Mouse (Mus musculus) heart, embryonic 13.5 days (tissue): ENCODE measurements around the gene Strip1. TPM values are rescaled to one million over a fixed set of nuclear protein-coding genes. Genes with fewer than 3 reads are reported as not detected.

Source experiments
- ATAC-seq: fragments of 200-750 bp; cut with Nextera tagmentation; 2 replicates; pipeline ENCODE4 v1.8.0; 2017; ENCODE audit warnings: moderate TSS enrichment; ENCODE audit not compliant: insufficient number of reproducible peaks, low FRiP score, low TSS enrichment; ENCODE audit errors: extremely low read depth
- H3K27ac ChIP-seq: fragments of 300-500 bp; sonication (generic); replicated peaks from 2 replicates; pipeline ENCODE4 v1.5.1; 2015; ENCODE audit warnings: moderate library complexity, mild to moderate bottlenecking, inconsistent platforms
- H3K27me3 ChIP-seq: fragments of 300-500 bp; sonication (generic); replicated peaks from 2 replicates; pipeline ENCODE4 v1.6.1; 2015; ENCODE audit warnings: mild to moderate bottlenecking, inconsistent platforms
- H3K36me3 ChIP-seq: fragments of 300-500 bp; sonication (generic); 2 replicates; pipeline ENCODE4 v1.6.1; 2015; ENCODE audit warnings: mild to moderate bottlenecking, inconsistent platforms
- H3K4me1 ChIP-seq: fragments of 300-500 bp; sonication (generic); 2 replicates; pipeline ENCODE4 v1.6.1; 2015; ENCODE audit warnings: inconsistent platforms
- H3K4me2 ChIP-seq: fragments of 300-500 bp; sonication (generic); 2 replicates; pipeline ENCODE4 v1.6.1; 2015; ENCODE audit warnings: inconsistent platforms, mild to moderate bottlenecking, moderate library complexity
- H3K4me3 ChIP-seq: fragments of 300-500 bp; sonication (generic); 2 replicates; pipeline ENCODE4 v1.5.1; 2015; ENCODE audit warnings: moderate library complexity, mild to moderate bottlenecking, inconsistent platforms
- H3K9ac ChIP-seq: fragments of 300-500 bp; sonication (generic); 2 replicates; pipeline ENCODE4 v1.6.1; 2015; ENCODE audit warnings: inconsistent platforms, mild to moderate bottlenecking, moderate library complexity
- H3K9me3 ChIP-seq: fragments of 300-500 bp; sonication (generic); 2 replicates; pipeline ENCODE4 v1.6.1; 2016; ENCODE audit warnings: inconsistent platforms
- WGBS: fragments of 180-500 bp; shearing (Covaris S2); methylation state at CpG from one replicate; pipeline ENCODE4 v1.1.7; 2015; ENCODE audit warnings: mixed read lengths; 5-methylcytosine and 5-hydroxymethylcytosine counted together
- polyA plus RNA-seq: library from polyadenylated mRNA; unstranded; fragments of >200 nt; fragmentation: Nextera tagmentation; extraction: Ambion mirVana; gene quantifications from 2 replicates; pipeline ENCODE4 v1.2.1, GENCODE M21; 2015

Gene Strip1
- polyA plus RNA-seq, 1 experiment from 2014 or later: 36.3 TPM

DNA sequence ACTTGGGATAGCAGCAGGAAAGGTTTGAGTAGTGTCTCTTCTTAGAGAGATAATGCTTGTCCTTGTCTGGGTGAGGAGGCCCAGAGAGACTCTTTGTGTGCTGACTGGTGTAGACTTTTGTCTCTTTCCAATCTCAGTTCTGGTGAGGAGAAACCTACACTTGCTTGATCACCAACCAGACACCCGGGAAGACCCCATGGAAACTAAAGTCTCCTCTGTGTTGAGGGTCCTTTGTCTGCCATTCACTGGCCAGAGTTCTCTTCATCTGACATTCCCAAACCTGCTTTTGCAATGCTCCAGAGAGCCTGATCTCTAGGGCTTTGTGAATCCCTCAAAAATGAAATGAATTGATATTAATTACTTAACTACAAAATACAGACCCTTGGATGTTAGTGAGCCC, 47.6 kb downstream of the Strip1 start:
- Histone ChIP-seq H3K4me2 (no peak overlapping the region), H3K27me3 (peaks cover 98% of the 10 kb centered on the region), H3K9ac (no peak overlapping the region), H3K9me3 (no peaks in the 10 kb centered on the region), H3K4me1 (peaks cover 22% of the 10 kb centered on the region), H3K36me3 (no peaks in the 10 kb centered on the region), H3K4me3 (no peak overlapping the region), H3K27ac (no peak overlapping the region)
- WGBS: 18% methylated on average over 1 of the region's 1 CpGs
- ATAC-seq: no peak

DNA sequence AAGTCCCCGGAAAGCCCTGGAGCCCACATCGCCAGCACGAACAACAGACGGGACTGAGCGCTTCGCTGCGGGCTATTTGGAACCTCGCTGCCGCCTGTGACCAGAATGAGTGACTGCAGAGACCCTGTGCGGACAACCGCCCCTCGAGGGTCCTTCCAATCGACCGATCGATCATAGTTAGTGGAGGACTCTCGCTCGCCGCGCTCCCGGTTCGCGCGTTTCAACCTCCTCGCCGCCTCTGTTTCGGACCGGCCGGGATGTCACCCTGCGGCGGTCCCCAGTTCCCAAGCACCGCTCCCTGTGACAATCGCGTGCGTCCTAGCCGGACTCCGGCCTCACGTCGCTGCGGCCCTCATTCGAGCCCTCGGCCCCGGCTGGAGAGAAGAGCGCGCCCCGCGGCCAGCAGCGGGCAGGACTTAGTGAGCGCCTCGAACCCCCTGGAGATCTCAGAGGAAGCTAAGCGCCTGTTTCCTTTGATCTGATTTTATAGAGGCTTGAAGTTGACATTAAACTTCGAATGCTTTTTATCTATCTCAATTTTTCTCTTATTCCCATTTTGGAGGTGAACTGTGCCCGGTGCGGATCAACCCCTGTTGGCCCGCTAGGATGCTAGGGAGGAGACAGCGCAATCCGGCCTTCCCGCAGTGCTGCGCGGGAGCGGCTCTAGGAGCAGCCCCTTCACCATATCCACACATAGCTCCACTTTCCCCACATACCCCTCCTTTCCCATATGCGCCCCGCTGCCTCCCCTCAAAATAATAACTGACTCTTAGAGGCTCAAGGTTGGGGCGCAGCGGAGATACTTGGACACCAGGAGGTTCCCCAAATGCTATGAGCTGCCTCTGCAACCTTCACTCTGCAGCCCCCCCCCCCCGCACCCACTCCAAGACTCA, 48.4 kb downstream of the Strip1 start:
- WGBS: 1% methylated on average over 65 of the region's 65 CpGs
- Histone ChIP-seq H3K36me3 (no peaks in the 10 kb centered on the region), H3K27ac (no peak overlapping the region), H3K9me3 (no peaks in the 10 kb centered on the region), H3K4me3 (peak overlapping the region; percentile 50), H3K4me2 (peak overlapping the region; percentile 79), H3K4me1 (peaks cover 22% of the 10 kb centered on the region), H3K9ac (peak overlapping the region; percentile 67), H3K27me3 (peaks cover 97% of the 10 kb centered on the region)
- no peak for ATAC-seq

GRCm38 (mm10) chr3:107582130-107582874, 49.2 kb downstream of the Strip1 start:
- H3K4me2 ChIP-seq: peak overlapping the region; percentile 79
- no peak for ATAC-seq
- 3% methylated on average over 18 of the region's 18 CpGs for WGBS
- H3K27me3 ChIP-seq: peaks cover 89% of the 10 kb centered on the region
- H3K4me1 ChIP-seq: peaks cover 29% of the 10 kb centered on the region
- no peak overlapping the region for H3K27ac ChIP-seq
- H3K36me3 ChIP-seq: no peaks in the 10 kb centered on the region
- H3K9me3 ChIP-seq: no peaks in the 10 kb centered on the region
- H3K9ac ChIP-seq: peak overlapping the region; percentile 67
- H3K4me3 ChIP-seq: peak overlapping the region; percentile 50

GRCm38 (mm10) chr3:107581103-107582010, 50.1 kb downstream of the Strip1 start:
- 14% methylated on average over 15 of the region's 15 CpGs for WGBS

DNA sequence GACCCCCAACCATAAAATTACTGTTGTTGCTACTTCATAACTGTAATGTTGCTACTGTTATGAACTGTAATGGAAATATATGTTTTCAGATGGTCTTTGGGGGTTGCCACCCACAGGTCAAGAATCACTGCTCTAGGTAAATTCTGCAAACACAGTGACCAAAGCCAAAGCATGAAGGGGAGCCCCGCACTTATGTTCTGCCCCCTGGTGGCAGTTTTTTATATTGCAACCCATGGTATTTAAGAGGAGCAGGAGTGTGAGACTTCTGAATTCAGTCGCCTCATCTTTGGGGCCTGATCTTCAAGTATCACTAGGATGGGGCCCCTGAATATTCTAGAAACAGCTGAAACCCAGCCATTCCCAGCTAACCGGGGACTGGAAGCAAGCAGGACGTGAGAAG, 52.0 kb downstream of the Strip1 start:
- no peak overlapping the region for H3K9ac ChIP-seq
- no peak overlapping the region for H3K4me2 ChIP-seq
- no peaks in the 10 kb centered on the region for H3K9me3 ChIP-seq
- peaks cover 60% of the 10 kb centered on the region for H3K27me3 ChIP-seq
- H3K4me1 ChIP-seq: peaks cover 18% of the 10 kb centered on the region
- ATAC-seq: no peak
- H3K27ac ChIP-seq: no peak overlapping the region
- H3K4me3 ChIP-seq: no peak overlapping the region
- H3K36me3 ChIP-seq: no peaks in the 10 kb centered on the region
- WGBS: 10% methylated on average over 4 of the region's 4 CpGs

More at GRCm38 (mm10) chr3:107581103-107582010, 50.1 kb downstream of the Strip1 start:
- no peak overlapping the region for H3K9ac ChIP-seq
- no peaks in the 10 kb centered on the region for H3K9me3 ChIP-seq
- H3K27ac ChIP-seq: no peak overlapping the region
- peaks cover 20% of the 10 kb centered on the region for H3K4me1 ChIP-seq
- peaks cover 79% of the 10 kb centered on the region for H3K27me3 ChIP-seq
- H3K36me3 ChIP-seq: no peaks in the 10 kb centered on the region
- no peak overlapping the region for H3K4me3 ChIP-seq
- H3K4me2 ChIP-seq: no peak overlapping the region
- no peak for ATAC-seq

- no peaks in the 10 kb centered on the region for H3K9me3 ChIP-seq
- H3K4me1 ChIP-seq: peaks cover 12% of the 10 kb centered on the region
- H3K9ac ChIP-seq: no peak overlapping the region
- H3K36me3 ChIP-seq: no peaks in the 10 kb centered on the region
- H3K27ac ChIP-seq: no peak overlapping the region
- no peak overlapping the region for H3K4me2 ChIP-seq
- 30% methylated on average over 3 of the region's 3 CpGs for WGBS
- H3K27me3 ChIP-seq: peaks cover 47% of the 10 kb centered on the region
- H3K4me3 ChIP-seq: no peak overlapping the region
- ATAC-seq: no peak
These were observed 53.6 kb downstream of the Strip1 start for GRCm38 (mm10) chr3:107577810-107578390.

DNA sequence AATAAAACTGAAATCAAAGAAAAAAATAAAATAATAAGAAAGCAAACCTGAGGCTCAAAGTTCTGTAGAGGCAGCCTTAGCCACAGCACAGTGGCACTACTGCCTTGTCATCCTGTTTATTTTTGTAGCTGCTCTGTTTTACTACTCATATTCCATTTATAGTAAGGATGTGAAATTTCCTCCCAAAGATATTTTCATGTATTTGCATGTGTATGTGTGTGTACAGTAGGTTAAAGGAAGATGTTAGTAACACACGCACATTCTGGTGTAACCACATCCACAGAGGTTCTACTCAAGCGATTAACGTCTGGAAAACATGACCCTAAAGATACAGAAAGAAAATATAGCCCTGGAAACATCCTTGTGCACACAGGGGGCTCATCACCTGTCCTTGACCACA, 54.7 kb downstream of the Strip1 start:
- ATAC-seq: no peak
- Histone ChIP-seq H3K27ac (no peak overlapping the region), H3K27me3 (peaks cover 44% of the 10 kb centered on the region), H3K9ac (no peak overlapping the region), H3K4me1 (peaks cover 6% of the 10 kb centered on the region), H3K9me3 (no peaks in the 10 kb centered on the region), H3K36me3 (no peaks in the 10 kb centered on the region), H3K4me3 (no peak overlapping the region), H3K4me2 (no peak overlapping the region)
- WGBS: 74% methylated on average over 3 of the region's 3 CpGs

GRCm38 (mm10) chr3:107571205-107571604, 60.3 kb downstream of the Strip1 start:
- peaks cover 30% of the 10 kb centered on the region for H3K27me3 ChIP-seq
- WGBS: 45% methylated on average over 2 of the region's 2 CpGs

DNA sequence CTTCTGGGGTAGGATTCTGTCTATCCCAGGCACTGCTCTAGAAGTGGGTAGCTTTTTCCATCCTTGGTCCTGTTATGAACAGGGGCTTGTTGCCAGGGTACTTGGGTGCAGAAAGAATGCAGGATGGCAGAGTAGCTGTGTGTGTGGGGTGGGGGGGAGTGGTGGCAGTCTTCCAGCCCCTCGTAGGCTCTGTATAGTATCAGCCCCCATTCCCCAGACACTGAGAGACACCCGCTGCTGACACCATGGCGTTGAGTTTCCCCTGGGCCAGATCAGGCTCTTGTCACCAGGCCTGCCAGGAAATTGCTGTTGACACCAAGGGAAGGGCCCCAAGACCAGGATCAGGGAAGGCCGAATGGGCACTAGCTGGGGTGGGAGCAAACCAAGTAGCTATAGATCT, 62.8 kb downstream of the Strip1 start:
- no peaks in the 10 kb centered on the region for H3K9me3 ChIP-seq
- no peak overlapping the region for H3K4me3 ChIP-seq
- no peak overlapping the region for H3K4me2 ChIP-seq
- 11% methylated on average over 4 of the region's 4 CpGs for WGBS
- no peak overlapping the region for H3K9ac ChIP-seq
- H3K36me3 ChIP-seq: no peaks in the 10 kb centered on the region
- H3K4me1 ChIP-seq: peaks cover 57% of the 10 kb centered on the region
- H3K27me3 ChIP-seq: peaks cover 30% of the 10 kb centered on the region
- H3K27ac ChIP-seq: peak overlapping the region; percentile 44; the same call in 1 of the 2 replicates
- peak; percentile 11; the same call in 1 of the 2 replicates for ATAC-seq

More at GRCm38 (mm10) chr3:107571205-107571604, 60.3 kb downstream of the Strip1 start:
- Histone ChIP-seq H3K9me3 (no peaks in the 10 kb centered on the region), H3K4me2 (no peak overlapping the region), H3K4me1 (peaks cover 33% of the 10 kb centered on the region), H3K36me3 (no peaks in the 10 kb centered on the region), H3K4me3 (no peak overlapping the region), H3K27ac (no peak overlapping the region), H3K9ac (no peak overlapping the region)
- no peak for ATAC-seq

- Histone ChIP-seq H3K27me3 (peaks cover 26% of the 10 kb centered on the region), H3K9me3 (no peaks in the 10 kb centered on the region), H3K9ac (no peak overlapping the region), H3K27ac (0 out of 2 replicates have a peak overlapping the region, but pooled peaks have one; percentile 44), H3K4me2 (no peak overlapping the region), H3K4me1 (peaks cover 66% of the 10 kb centered on the region), H3K4me3 (no peak overlapping the region), H3K36me3 (no peaks in the 10 kb centered on the region)
- no peak for ATAC-seq
- WGBS: 69% methylated on average over 7 of the region's 7 CpGs
These were observed 63.7 kb downstream of the Strip1 start for GRCm38 (mm10) chr3:107567766-107568165.
